Mouse (Mus musculus): ENCODE results near the gene Lyrm9.

Lyrm9 gene

DNA sequence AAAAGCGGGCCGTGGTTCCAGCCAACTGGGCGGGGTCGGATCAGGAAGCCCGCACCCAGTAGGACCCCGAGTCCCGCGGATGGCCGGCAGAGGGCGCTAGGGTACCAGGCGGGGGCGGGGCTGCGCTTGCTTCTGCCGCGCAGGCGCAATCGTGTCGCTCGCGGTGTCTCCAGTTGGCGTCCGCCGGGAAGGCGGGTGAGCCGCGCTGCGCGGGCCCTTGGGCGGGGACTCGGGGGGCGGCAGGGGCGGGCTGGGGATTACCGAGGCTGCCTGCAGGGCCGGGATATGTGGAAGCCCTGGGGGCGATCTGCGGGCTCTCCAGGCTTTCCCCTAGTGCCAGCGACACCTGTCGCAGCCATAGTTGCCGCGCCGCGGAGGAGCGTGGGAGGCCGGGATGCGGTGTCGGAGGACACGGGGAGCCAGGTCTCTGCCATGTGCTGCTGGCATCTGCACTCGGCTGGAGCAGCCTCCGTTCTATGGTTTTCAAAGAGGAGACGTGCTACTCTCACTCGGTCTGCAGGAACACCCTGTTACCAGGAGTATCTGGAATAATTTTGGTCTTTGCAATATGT lies at the start of gene Lyrm9:
Gene Lyrm9, plus strand, starts transcription at position 143 of the 572 bp plus-strand sequence.
- peak; percentile 97 for DNase-seq

DNA sequence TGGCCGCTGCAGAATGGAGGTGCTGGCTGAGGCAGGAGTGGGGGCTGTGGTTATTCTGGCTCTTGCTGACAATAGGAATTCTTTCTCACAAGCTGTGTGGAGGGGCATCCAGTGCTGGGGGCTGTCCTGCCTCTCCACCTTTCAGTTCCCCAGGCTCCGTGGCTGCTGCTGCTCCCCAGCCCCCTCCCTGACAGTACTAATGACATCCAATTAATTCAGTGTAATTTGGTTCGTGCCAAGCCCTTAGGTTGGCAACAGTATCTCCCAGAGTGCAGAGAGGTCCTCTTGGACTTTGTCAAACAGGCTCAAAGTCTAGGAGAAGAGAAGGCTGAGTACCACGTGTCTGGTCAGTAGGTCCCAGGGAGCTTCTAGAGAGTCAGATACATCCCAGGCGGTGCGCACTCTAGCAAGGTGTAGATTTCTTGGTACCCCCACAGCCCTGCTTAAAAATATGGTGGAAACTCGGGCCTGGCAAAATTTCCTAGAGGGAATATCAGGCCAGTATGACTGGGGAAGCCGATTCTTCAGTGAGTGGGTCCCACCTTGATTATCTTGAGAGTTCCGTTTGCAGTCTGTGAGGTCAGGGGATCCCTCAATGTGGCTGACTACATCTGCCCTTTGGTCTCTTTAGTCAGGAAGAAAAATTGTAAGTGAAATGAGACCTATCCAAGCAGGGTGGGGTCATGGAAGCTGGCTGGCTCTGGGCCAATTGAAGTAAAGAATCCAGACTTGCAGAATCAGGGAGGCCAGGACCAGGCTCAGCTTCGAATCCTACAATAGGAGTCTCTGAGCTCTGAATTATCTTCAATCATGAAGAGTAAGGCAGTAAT lies 48.3 kb upstream of the Lyrm9 start:
- DNase-seq, result no peak

DNA sequence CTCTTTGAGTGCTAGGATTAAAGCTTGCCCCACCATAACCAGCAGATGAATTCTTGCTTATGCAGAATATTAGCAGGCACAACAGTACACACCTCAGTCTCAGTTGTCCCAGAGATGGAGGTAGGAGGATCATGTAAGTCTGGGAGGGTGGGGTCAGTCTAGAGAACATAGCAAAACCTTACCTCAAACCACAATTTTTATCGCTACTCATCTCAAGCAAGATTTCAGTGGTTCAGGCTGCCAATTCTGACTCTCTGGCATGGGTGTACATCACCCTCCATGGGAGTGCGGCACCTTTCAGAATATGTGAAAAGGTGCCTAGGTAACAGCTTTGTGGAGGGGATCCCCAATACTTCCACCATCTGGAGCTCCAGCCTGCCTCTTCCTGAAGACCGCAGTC lies 46.4 kb upstream of the Lyrm9 start:
- no peak for DNase-seq

DNA sequence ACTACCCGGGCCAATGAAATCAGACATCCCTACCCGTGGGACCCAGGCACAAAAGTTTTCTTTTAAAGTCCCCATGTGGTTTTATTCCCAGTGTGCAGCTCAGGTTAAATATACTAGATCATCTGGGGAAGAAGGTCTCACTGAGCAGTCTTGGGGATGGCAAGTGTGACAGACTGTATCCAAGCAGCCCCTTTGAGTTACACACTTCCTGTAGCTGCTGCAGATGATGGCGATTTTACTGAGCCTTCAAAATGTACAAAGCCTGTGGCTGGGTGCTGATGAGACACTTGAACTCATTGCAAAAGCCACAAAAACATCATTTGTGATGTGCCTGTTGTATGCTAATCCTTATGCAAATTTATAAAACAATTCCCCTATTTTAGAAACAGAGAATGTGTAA lies 45.8 kb upstream of the Lyrm9 start:
- no peak for DNase-seq

DNA sequence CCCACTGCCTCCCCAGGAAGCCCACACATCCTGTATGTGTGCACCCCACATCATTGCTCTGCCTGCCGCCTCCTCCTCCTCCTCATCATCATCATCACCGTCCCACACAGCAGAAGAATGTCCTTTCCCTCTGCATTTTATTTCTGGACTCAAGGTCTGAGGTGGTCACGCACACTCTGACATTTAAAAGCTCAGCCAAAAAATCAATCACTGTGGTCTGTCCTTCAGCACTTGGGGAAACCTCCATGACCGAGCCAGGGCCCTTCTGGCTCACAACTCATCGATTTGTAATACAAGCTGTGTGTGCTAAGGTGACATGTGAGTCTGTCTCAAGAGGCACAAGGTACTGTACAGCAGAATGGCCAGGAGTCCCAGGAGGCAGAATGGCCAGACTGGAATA lies 44.1 kb upstream of the Lyrm9 start:
- DNase-seq, result peak; percentile 41

DNA sequence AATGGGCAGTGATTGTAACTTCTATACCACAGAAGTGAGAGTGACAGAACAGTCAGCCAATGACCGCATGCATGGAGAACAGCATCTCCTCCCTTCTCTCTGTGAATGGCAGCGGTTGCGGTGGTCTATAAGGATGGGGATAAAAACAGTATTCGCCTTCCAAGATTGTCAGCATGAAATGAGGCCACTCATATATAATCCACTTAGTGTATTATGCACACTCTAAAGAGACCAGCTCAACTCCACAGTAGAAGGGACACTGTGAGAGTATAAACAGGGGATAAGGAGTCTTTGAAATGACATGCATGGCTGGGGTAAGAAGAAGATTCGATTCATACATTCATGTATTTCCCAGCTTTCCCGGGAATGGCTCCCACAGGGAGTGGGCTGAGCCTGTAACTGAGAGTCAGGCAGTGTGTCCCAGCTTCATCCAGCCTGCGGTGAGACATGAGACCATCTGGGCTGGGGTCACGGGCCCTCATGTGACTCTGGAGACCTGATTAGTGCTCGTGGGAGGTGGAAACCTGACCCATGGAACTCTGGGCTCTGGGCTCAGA lies 43.5 kb upstream of the Lyrm9 start:
- no peak for DNase-seq

DNA sequence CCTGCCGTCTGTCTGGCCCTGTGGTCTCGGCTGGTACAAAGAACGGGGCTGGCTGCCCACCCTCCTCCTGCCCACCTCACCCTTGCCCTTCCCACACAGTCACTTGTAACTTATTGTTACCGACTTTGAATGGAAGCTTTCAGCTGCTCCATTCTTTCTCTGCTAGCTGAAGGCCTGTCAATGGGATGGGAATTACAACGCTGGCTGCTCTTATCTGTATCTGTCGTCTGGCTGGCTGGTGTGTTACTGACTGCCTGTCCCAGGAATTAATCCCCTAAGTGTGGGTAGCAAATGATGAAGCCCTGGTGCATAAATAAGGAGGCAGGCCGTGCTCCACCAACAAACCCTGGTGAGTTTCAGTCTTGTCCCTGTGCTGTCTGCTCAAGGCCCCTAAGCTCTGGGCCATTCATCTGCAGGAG lies 40.4 kb upstream of the Lyrm9 start:
- DNase-seq, result no peak

DNA sequence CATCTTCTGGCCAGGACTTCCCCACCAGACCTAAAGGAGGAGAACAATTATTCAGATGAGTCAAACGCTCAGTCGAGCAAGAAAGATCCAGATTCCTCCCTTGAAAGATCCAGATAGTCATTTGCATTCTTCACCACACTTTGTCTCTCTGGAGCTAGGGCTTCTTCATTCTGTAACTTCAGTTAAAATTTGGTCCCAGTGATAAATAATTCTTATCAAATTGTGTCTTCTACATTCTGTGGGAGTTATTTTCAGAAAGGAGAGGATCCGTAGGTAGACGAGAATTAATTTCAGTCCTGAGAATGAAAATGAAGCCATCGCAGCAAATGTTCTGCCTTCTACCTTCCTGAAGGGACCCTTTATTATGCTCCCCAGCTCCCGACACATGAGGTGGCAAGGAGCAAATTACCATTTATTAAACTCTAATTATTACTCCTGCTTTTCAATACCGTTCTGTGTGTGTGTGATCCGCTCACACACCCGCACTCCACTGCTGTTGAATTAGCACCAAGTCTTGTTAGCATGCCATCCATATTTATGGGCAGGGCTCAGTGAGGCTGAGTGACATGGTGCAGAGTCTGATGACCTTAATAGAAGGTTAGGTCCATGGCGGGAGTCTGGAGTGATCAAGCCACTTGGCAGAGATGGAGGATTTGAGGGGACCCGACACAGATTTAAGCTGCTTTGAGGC lies 36.9 kb upstream of the Lyrm9 start:
- no peak for DNase-seq

DNA sequence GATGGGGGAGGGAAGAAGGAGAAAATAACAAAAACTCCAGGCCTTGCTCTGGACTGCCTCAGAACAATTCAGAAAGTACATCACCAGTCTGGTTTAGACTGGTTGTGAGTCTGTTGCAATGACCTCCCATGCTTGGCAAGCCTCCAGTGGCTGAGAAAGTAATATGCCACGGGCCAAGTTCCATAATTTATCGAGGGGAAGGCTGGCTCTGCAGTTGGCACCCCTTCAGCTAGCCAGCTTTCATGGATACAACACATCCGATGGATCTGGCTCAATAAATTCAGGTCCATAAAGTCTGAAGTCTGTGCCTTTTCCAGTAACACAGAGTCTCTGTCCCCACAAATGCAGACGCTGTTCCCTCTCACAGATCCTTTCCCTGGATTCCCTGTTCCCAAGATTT lies 34.8 kb upstream of the Lyrm9 start:
- DNase-seq, result no peak

DNA sequence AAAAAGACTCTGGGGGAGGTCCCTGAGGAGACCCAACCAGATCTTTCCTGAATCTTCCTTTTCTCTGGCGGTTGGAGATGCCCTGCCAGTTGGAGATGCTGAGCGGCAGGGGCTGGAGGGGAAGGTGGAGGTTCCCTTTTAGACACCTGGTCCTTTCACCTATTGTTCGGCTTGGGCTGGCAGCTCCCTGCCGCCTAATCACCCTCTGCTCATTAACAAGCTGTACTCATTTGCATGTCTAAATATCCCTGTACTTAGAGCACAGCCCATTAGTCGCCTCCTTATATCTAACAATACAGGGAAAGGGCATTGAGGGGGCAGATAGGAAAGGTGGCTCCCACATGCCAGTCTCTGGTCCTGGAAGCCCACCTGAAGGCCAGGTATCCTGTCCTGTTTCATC lies 34.3 kb upstream of the Lyrm9 start:
- DNase-seq, result no peak

DNA sequence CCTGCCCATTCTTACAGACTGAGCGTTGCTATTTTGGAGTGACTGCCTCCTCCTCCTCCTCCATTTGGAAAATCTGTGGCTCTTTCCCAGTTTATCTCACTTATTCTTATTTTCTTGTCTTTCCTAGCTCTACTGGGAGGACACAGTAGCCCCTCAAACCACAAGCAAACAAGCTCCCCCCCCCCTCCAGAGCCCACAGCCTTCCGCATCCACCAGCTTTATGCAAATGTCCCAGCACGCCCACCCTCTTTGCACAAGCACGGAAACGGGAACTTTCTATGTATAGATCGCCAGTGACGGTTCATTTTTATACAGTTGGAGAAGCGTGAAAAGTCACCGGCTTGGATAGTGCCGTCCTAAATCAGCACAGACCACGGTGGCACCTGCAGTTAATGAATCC lies 33.9 kb upstream of the Lyrm9 start:
- peak; percentile 56 for DNase-seq

DNA sequence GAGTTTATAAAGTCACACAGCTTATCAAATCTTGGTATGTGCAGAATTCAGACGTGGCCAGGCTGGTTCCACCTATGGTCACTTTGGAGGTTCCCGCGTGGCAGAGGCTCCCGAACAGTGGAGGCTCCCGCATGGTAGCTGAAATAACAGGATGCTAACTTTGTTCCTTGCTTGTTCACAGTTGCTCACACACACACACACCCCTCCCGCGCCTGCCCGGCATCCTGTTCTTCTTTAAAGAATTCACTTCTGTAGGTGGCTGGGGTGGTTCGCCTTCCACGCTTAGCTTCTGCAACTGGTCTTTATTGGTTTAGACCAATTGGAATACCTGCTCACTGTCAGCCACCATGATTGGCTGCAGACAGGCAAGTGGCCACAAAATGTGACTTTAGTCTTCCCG lies 33.3 kb upstream of the Lyrm9 start:
- peak; percentile 66 for DNase-seq

DNA sequence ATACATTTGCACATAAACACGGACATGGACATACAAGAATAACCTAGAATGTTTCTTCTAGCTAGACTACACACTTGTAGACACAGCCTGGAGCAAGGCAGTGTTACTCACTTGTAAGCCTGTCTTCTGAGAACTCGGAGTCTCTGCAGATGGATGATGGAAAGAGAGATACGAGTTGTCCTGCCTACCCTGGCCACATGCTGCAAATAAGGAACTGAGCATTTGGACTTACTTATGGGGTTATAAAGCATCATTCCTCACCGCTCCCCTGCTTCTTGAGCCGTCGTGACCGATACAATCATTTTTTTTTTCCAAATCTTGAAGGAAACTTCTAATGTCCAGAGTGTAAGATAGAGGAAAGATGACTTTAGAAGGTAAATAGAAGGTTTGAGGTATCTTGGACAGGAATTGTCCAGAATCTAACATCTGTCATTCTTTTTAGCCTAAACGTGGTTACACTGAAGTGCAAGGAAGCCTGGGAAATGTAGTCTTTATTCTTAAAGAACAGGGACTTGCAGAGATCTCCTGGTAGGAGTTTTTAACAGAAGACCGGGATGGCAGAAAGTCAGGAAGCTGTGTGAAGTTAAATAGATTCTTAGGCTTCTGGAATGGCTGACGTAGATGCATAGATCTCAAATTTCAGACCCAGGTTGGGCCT lies 30.2 kb upstream of the Lyrm9 start:
- no peak for DNase-seq

DNA sequence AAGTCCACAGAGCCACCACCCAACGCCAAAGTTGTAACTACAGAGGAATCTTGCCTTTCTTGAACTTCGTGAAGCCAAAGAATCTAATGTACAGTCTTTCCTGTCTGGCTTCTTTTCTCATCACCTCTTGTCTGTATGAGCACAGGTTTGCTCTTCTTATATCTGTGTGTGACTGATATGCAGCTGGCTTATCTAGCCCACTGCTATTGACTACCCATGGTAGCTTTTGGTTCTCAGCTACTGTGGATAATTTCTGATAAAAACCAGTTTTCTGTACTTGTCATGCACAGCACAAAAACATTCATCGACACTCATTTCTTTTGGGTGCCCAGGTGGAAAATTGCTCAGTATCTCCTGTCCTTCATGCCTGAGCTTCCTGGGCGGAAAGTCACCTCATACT lies 25.3 kb upstream of the Lyrm9 start:
- DNase-seq, result no peak

DNA sequence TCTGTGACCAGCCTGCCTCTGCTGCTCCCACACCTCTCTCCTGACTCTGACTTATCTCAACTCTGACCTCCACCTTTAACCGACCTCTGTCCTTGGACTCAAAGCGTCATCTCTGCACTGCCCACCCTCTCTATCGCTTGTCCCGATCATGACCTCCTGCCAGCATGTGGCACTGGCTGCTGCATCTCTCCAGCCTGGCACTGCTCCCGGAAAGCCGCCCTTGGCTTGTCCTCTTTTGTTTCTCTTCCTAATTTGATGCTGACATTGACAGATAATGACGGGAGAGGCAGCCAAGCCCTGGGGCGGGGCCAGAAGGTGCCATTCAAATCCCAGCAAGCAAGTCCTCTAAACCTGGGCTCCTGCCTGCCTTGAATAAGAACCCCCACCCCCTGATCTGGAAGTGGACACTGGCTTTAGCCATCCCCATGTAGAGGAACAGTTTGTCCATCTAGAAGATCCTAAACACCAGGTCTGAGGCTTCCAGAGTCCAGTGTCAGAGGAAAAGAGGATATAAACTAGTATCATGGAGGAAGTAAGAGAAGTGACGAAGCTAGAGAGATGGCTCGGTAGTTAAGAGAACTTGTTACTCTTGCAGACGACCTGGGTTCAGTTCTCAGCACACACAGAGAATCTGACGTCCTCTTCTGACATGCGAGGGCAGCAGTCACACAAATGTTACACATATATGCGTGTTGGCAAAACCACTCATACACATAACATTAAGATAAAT lies 22.6 kb upstream of the Lyrm9 start:
- no peak for DNase-seq

DNA sequence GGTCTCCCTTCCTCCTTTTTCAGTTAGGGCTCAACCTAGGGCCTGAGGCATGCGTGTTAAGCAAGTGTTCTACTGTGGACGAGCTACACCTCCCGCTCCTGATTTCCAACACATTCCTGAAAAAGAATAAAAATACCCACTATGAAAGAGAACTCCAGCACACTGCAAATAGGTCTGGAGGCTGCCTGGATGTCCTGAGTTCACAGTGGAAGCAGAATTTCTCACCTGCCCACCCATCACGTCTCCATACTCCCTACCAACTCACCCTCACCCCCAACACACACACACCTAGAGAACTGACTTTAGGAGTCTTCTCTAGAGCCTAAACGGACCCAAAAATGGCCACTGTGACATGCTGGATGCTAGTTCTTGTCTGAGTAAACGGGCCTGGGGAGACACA lies 21.8 kb upstream of the Lyrm9 start:
- DNase-seq, result no peak

DNA sequence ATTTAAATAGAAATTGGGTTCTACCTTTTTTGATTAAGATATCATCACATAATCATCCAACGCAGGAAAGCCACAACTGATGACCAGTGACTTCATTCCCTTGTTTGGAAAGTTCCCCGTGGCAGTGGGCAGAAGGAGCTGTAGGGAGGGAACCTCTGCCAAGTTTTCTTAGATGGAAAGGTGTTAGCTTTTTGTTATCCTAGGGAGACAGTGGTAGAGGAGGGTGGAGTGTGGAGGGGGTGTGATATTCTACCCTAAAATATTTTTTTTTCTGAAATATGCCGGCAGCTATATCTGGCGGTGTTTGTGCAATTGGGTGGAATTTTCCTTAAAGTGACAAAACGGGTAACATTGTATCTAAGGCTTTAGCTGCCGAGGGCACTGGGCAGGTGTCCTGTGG lies 21.2 kb upstream of the Lyrm9 start:
- no peak for DNase-seq

DNA sequence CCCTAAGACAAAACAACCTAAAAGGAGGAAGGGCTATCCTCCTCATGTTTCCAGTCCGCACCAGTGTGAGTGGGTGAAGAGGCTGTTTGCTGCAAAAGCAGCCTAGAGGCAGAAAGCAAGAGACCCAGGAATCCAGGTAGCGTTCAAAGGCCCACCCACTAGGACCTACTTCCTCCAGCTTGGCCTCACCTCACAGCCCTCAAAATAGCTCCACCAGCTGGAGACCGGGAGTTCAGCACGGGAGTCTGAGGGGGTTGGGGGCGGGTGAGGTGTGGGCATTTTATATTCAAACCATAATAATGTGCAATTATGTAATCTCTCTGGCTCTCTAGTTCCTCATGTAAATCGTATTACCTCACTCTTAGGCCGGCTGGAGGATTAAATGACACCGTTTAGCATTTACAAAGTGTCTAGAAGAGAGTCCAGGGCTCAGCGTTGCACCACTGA lies 20.7 kb upstream of the Lyrm9 start:
- DNase-seq, result no peak

DNA sequence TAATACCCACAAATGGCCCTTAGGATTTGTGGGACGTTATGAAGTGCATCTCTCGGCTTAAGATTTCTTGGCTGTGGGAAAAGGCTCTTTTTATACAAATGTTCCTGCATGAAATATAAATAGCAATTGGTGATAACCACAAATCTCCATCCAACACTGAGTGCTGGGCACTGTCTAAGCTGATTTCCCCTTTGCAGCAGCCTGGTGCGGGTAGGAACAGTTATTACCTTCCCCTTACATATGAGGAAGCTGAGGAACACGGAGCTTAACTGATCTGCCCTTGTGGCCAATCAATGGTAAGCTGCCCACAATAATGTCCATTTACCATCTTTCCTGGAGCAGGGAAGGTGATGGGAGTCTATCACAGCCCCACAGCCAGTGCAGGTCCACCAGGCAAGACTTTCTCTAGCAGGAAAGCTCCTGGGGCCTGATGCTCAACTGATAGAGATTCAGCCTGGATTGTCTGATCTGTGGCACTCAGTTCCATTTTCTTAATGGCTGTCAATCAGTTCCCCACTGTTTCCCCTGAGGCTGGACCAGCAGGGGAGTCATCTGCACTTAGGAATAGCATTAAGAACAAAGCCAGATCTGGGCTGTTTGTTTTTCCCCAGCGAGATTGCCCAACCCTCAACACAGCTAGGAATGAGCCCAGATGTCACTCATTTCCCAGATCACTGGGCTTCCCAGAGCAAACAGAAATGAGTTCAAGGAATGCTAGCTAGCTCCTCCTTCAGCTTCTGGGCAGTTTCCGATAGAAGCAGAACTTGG lies 18.9 kb upstream of the Lyrm9 start:
- no peak for DNase-seq

DNA sequence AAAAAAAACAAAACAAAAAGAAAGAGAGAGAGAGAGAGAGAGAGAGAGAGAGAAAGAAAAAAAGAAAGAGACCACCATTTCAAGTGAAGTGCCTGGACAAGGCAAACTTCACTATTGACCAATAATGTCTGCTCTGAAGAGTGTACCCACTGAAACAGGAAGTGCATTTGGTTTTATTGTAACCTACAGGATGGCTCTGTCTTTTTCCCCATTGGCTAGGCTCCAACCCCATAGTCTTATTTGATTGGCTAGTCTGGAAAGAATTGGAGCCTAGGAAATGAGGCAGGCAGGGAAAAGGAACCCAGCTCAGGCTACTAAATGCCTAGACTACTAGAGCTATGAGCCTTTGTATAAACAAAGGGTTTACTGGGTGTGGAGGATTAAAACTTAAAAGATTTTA lies 17.0 kb upstream of the Lyrm9 start:
- DNase-seq, result no peak

DNA sequence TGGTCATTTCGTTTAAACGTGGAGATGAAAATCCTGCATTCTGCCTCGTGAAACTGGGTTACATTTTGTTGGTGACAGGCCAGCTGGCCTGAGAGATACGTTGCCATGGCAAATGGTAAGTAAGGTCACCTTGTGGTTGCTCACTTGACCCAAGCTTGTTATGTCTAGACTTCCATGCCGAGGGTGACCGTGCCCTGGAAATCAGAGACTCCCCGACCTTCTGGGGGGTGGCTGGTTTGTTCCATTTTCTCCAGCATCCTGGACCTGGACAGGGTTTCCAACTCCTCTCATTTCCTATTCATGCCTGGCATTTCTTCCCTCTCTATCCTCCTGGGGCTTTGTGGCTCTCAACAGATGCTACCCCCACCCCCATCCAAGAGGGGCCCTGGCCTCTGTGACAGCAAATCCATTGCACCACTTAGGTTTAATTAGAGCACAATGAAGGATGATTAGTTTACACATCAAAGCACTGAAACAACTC lies 11.9 kb upstream of the Lyrm9 start:
- DNase-seq, result no peak

All from thymus, postnatal 14 days (tissue).